Mouse (Mus musculus) frontal cortex, postnatal 14 days (tissue): ENCODE results near the gene Rrp1b.
"Not testable (repeated sequence)": the region's sequence is repeated elsewhere in the genome, so short reads cannot be mapped to it uniquely, and the experiment has no call there.

Experiments
- DNase-seq, 2 experiments: peaks; one replicate each; pipeline ENCODE4 v3.0.0; 2022; ENCODE audit warnings: low spot score in 2 of 2

Gene Rrp1b

GRCm38 (mm10) chr17:32087069-32087468 is 51.2 kb downstream of the Rrp1b start:
- DNase-seq: no peak

- no peak for DNase-seq
Measured at GRCm38 (mm10) chr17:32091032-32091363, 55.1 kb downstream of the Rrp1b start.

GRCm38 (mm10) chr17:32091364-32092240 is 55.7 kb downstream of the Rrp1b start:
- DNase-seq: peak; percentile 69 to 70

GRCm38 (mm10) chr17:32092241-32092619 is 56.3 kb downstream of the Rrp1b start:
- DNase-seq: no peak

- DNase-seq: no peak
Measured at GRCm38 (mm10) chr17:32092895-32093294, 57.0 kb downstream of the Rrp1b start.

GRCm38 (mm10) chr17:32097676-32098075 is 61.8 kb downstream of the Rrp1b start:
- DNase-seq: no peak

- DNase-seq: not testable (repeated sequence)
Measured at GRCm38 (mm10) chr17:32098905-32099304, 63.0 kb downstream of the Rrp1b start.

GRCm38 (mm10) chr17:32099574-32099942 is 63.7 kb downstream of the Rrp1b start:
- DNase-seq: no peak

- DNase-seq: no peak
Measured at GRCm38 (mm10) chr17:32099943-32100586, 64.2 kb downstream of the Rrp1b start.

- DNase-seq: no peak
Measured at GRCm38 (mm10) chr17:32103054-32103453, 67.2 kb downstream of the Rrp1b start.

GRCm38 (mm10) chr17:32106358-32106757 is 70.5 kb downstream of the Rrp1b start:
- no peak for DNase-seq

GRCm38 (mm10) chr17:32107877-32108276 is 72.0 kb downstream of the Rrp1b start:
- no peak for DNase-seq

- not testable (repeated sequence) for DNase-seq
Measured at GRCm38 (mm10) chr17:32108320-32109011, 72.6 kb downstream of the Rrp1b start.

- DNase-seq: no peak
Measured at GRCm38 (mm10) chr17:32109201-32109940, 73.5 kb downstream of the Rrp1b start.

GRCm38 (mm10) chr17:32110424-32110823 is 74.5 kb downstream of the Rrp1b start:
- no peak for DNase-seq

GRCm38 (mm10) chr17:32110980-32111780 is 75.3 kb downstream of the Rrp1b start:
- DNase-seq: no peak
